Mouse (Mus musculus) myocyte (in vitro differentiated cells): Measurements from ENCODE around the gene Pax5. TPM values are rescaled to one million over a fixed set of nuclear protein-coding genes. Genes with fewer than 3 reads are reported as not detected.

Source experiments
- H3K27me3 ChIP-seq: one replicate; pipeline ENCODE4 v1.6.1; 2011; ENCODE audit not compliant: control insufficient read depth, insufficient read depth, insufficient read length
- H3K36me3 ChIP-seq: one replicate; pipeline ENCODE4 v1.6.1; 2011; ENCODE audit not compliant: control insufficient read depth, insufficient read depth
- H3K4me2 ChIP-seq: one replicate; pipeline ENCODE4 v1.6.1; 2011; ENCODE audit warnings: low read depth, control low read depth
- H3K4me3 ChIP-seq: one replicate; pipeline ENCODE4 v1.5.1; 2011; ENCODE audit warnings: mild to moderate bottlenecking, control low read depth, moderate library complexity
- H3K79me2 ChIP-seq: one replicate; pipeline ENCODE4 v1.6.1; 2011; ENCODE audit not compliant: control insufficient read depth, insufficient read depth
- H3ac ChIP-seq: one replicate; pipeline ENCODE4 v1.6.1; 2011; ENCODE audit not compliant: control insufficient read depth, insufficient read length
- CEBPB ChIP-seq: IDR thresholded peaks from 2 replicates; pipeline ENCODE4 v1.6.1; 2011; ENCODE audit warnings: mild to moderate bottlenecking, moderate library complexity; ENCODE audit not compliant: poor library complexity, insufficient read depth, severe bottlenecking
- E2F4 ChIP-seq: IDR thresholded peaks from one replicate; pipeline ENCODE4 v1.6.1; 2011; ENCODE audit warnings: mild to moderate bottlenecking, control low read depth, moderate library complexity; ENCODE audit not compliant: insufficient read depth
- MAX ChIP-seq: IDR thresholded peaks from one replicate; pipeline ENCODE4 v1.6.1; 2011; ENCODE audit warnings: low read depth, mild to moderate bottlenecking, control low read depth
- MYOD1 ChIP-seq, 3 experiments: IDR thresholded peaks; one replicate each; pipeline ENCODE4 v1.6.1; 2011; ENCODE audit warnings: control low read depth in 2 of 3, low read depth in 2 of 3, mild to moderate bottlenecking in 2 of 3, moderate library complexity in 1 of 3; ENCODE audit not compliant: insufficient read length in 2 of 3, control insufficient read depth in 1 of 3
- MYOG ChIP-seq, 3 experiments: IDR thresholded peaks; one replicate each; pipeline ENCODE4 v1.6.1; 2011; ENCODE audit warnings: control low read depth in 2 of 3, low read depth in 2 of 3, mild to moderate bottlenecking in 2 of 3; ENCODE audit not compliant: insufficient read length in 2 of 3, control insufficient read depth in 1 of 3, insufficient read depth in 1 of 3
- POLR2A ChIP-seq: IDR thresholded peaks from one replicate; pipeline ENCODE4 v1.6.1; 2011; ENCODE audit warnings: low read depth, mild to moderate bottlenecking, control low read depth, moderate library complexity; ENCODE audit not compliant: insufficient read length
- POLR2AphosphoS2 ChIP-seq: IDR thresholded peaks from one replicate; pipeline ENCODE4 v1.6.1; 2011; ENCODE audit warnings: low read depth, control low read depth; ENCODE audit not compliant: insufficient read length
- REST ChIP-seq: IDR thresholded peaks from one replicate; pipeline ENCODE4 v1.6.1; 2011; ENCODE audit warnings: mild to moderate bottlenecking, control low read depth, moderate library complexity; ENCODE audit not compliant: insufficient read depth, insufficient read length
- SRF ChIP-seq: IDR thresholded peaks from one replicate; pipeline ENCODE4 v1.6.1; 2011; ENCODE audit warnings: low read depth; ENCODE audit not compliant: control insufficient read depth, insufficient read length
- TCF12 ChIP-seq: IDR thresholded peaks from one replicate; pipeline ENCODE4 v1.6.1; 2011; ENCODE audit warnings: mild to moderate bottlenecking, control low read depth; ENCODE audit not compliant: poor library complexity, insufficient read depth, severe bottlenecking
- TCF3 ChIP-seq: IDR thresholded peaks from one replicate; pipeline ENCODE4 v1.6.1; 2011; ENCODE audit warnings: low read depth, control low read depth; ENCODE audit not compliant: insufficient read length
- USF1 ChIP-seq: IDR thresholded peaks from one replicate; pipeline ENCODE4 v1.6.1; 2011; ENCODE audit warnings: low read depth, mild to moderate bottlenecking, control low read depth, moderate library complexity
- polyA plus RNA-seq: library from polyadenylated mRNA; unstranded; fragments of >200 nt; fragmentation: generic; extraction: Trizol; gene quantifications from one replicate; pipeline ENCODE4 v1.2.1, GENCODE M21; 2012; ENCODE audit warnings: missing spikeins

Gene Pax5
- polyA plus RNA-seq, 1 experiment = 0.01 TPM

DNA sequence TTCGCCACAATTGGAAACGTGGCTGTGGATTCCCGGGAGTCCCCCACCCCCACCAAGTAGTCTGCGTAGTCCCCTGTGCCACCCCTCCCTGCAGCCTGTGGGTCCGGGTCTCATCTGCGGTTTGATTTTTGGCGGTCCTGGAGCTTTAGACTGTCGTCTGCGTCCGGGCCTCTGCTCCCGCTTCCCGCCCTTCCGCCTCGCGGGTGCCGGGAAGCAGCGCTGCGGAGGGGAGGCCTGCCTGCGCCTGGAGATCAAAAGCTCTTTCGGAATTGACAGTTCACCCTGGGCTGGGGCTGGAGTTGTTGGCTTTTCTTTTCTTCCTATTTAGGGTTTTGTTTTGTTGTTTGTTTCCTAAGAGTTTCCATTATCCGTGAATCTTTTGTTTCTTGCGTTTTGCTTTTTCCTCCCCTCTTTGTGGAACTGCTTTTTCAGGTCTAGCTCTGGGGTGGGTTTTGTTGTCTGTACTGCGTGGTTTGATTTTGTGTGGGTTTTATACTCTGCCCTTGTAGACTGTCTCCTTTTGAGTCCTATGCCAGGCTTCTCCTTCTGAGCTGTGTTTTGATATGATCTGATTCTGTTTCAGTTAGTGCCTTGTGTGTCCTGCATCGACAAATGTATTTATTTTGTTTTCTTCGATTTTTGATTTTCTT lies 1.9 kb upstream of the Pax5 start:
- H3ac ChIP-seq = no peak overlapping the region
- no peak overlapping the region for H3K4me3 ChIP-seq
- no peaks in the 10 kb centered on the region for H3K79me2 ChIP-seq
- TF ChIP-seq CEBPB (no peak), REST (no peak)
- no peak overlapping the region for H3K4me2 ChIP-seq
- peaks cover 67% of the 10 kb centered on the region for H3K27me3 ChIP-seq
- H3K36me3 ChIP-seq = no peaks in the 10 kb centered on the region

DNA sequence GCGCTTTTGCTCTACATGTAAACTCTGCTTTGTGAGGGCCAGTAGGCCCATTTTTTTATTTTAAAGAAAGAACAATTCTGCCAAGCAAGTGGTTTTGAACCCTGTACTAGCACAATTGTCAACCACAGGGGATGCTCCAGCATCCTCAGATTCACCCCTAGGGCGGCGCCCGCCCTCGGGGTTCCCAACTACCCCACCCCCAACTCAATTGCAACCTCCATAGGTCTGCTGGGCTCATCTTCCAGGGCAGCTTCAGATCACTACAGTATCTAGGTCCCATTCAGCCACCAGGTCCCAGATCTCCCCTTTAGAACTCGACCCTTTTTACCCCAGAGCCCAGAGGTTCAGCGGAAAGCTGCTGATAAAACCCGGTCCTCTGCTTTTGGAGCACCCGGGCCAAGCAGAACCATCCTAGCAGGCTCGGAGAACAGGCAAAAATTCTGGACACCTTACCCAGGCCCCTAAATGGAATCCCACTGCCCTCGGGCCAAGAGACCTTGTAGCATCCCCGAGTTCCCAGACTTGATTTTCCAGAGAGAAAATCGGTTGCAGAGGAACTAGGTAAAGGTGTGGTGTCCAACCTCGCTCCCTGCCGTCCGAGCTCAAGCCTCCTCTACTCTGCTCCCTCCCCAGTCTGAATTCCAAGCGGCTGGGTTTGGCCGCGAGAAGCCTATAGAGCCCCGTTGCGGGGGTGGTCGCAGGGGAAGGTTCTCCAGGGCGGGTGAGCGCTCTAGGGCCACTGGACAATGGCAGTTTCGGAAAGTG lies 1.0 kb upstream of the Pax5 start:
- Histone ChIP-seq H3K36me3 (no peaks in the 10 kb centered on the region), H3K79me2 (no peaks in the 10 kb centered on the region), H3K27me3 (peaks cover 68% of the 10 kb centered on the region), H3K4me3 (no peak overlapping the region), H3ac (no peak overlapping the region), H3K4me2 (no peak overlapping the region)
- TF ChIP-seq POLR2AphosphoS2 = no peak
- no peak for TF ChIP-seq MYOG (IDR thresholded peaks at IDR 0.05; ENCODE audit: control insufficient read depth in 1 of 3, insufficient read depth in 1 of 3, insufficient read length in 2 of 3, low read depth in 2 of 3)
- no peak for TF ChIP-seq E2F4
- no peak for TF ChIP-seq TCF3
- no peak for TF ChIP-seq MYOD1 (IDR thresholded peaks at IDR 0.05; ENCODE audit: control insufficient read depth in 1 of 3, insufficient read length in 2 of 3, low read depth in 2 of 3)
- no peak for TF ChIP-seq REST
- TF ChIP-seq MAX = no peak
- no peak for TF ChIP-seq POLR2A
- no peak for TF ChIP-seq USF1
- no peak for TF ChIP-seq CEBPB
- TF ChIP-seq SRF = no peak
- no peak for TF ChIP-seq TCF12

DNA sequence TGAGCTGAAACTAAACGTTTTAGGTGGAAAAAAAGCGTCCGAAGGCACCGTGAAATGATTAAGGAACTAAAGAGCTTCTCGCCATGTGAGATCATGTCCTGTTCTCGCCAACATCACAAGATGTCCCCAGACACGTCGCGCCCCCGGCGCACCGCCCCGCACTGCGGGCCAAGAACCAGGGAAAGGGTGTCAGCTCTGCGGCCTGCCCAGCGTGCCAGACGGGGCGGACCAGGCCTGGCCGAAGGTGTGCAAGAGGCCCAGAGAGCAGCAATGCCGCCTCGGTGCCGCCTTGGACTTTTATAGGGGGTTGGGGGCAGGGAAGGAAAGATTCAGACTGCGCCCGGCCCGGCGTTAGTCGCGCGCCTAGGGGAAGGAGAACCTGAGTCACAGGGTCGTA lies 412 bp upstream of the Pax5 start:
- H3ac ChIP-seq = no peak overlapping the region
- no peaks in the 10 kb centered on the region for H3K79me2 ChIP-seq
- H3K4me2 ChIP-seq = no peak overlapping the region
- no peak for TF ChIP-seq E2F4
- no peak for TF ChIP-seq POLR2AphosphoS2
- no peak for TF ChIP-seq MAX
- TF ChIP-seq TCF3 = no peak
- no peak for TF ChIP-seq SRF
- TF ChIP-seq CEBPB = no peak
- no peak for TF ChIP-seq POLR2A
- no peak for TF ChIP-seq MYOG (IDR thresholded peaks at IDR 0.05; ENCODE audit: control insufficient read depth in 1 of 3, insufficient read depth in 1 of 3, insufficient read length in 2 of 3, low read depth in 2 of 3)
- no peak for TF ChIP-seq USF1
- TF ChIP-seq MYOD1 (IDR thresholded peaks at IDR 0.05; ENCODE audit: control insufficient read depth in 1 of 3, insufficient read length in 2 of 3, low read depth in 2 of 3) = no peak
- no peak for TF ChIP-seq TCF12
- no peak for TF ChIP-seq REST
- no peak overlapping the region for H3K4me3 ChIP-seq
- H3K27me3 ChIP-seq = peaks cover 70% of the 10 kb centered on the region
- H3K36me3 ChIP-seq = no peaks in the 10 kb centered on the region

DNA sequence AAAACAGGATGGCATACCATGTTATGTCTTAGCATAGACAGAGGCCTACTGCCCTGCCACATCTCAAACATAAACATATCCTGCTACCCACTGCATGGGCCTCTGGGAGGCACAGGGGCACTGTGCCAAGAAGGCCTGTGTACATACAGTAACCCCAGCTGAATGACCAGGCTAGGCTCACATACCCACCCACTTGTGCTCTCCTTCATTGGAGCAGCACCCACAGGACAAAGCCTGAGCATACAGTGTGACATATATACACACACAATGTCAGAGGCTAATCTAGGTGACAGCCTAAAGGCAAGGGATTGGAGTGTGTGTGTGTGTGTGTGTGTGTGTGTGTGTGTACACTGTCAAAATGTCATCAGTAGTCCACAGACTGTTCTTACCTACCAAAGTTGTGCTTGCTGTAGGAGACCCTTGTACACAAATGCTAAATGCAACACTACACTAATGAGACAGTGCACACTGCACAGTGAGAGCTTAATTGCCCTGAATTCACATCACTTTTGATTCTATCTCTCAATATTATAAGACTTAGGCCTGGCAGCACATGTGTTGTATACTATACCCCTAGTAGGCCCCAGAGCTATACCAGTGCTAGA lies 1.1 kb downstream of the Pax5 start:
- Histone ChIP-seq H3ac (no peak overlapping the region), H3K79me2 (no peaks in the 10 kb centered on the region), H3K36me3 (no peaks in the 10 kb centered on the region), H3K4me3 (no peak overlapping the region), H3K4me2 (no peak overlapping the region), H3K27me3 (peaks cover 77% of the 10 kb centered on the region)
- TF ChIP-seq TCF3 (no peak), USF1 (no peak), REST (no peak), CEBPB (no peak), MYOD1 (IDR thresholded peaks at IDR 0.05; ENCODE audit: control insufficient read depth in 1 of 3, insufficient read length in 2 of 3, low read depth in 2 of 3) (no peak), MAX (no peak), SRF (no peak), E2F4 (no peak), MYOG (IDR thresholded peaks at IDR 0.05; ENCODE audit: control insufficient read depth in 1 of 3, insufficient read depth in 1 of 3, insufficient read length in 2 of 3, low read depth in 2 of 3) (no peak), POLR2AphosphoS2 (no peak), TCF12 (no peak), POLR2A (no peak)
